Comparison of ENCODE assay signal across 9 mouse cellular contexts in the genomic region with DNA sequence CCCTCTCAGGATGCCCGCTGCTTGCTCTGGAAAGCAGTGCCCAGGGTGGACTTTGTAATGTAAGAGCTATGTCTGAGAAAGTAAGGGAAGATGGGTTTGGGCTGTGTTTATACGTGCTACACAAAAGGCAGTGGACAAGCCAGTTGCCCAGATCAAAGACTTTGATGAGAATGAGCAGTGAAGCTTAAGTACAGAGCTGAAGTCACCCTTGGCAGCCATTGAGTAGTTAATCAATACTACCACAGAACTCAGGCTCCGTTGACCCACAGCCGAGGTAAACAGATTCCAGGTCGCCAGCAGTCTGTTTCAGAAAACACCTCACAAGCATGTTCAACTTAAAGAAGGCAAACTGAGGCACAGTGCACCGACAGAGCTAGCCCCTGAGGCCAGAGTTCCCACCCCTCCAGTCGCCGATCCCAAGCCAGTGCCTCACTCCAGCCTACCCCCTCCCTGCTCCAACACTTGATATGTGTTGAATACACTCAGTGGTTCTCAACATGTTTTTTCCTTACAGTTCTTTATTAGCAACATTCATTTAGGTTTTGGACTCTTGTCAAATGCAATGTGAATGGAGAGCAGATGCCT.
DNase-seq lines count a peak whose midpoint lies in the region; ATAC-seq and TF ChIP-seq lines count a peak whose summit lies in the region.
"Had no signal": no experiment of that assay in that cellular context is flagged by ENCODE, and none has a peak within 500 bp of the region (broad histone marks: within the 10 kb centered on the region; RNA-seq: fewer than 3 reads in every experiment).

No protein-coding gene starts in this region.

- 53% methylated on average over 8 of the region's 8 CpGs for WGBS in heart, postnatal 0 days
- WGBS in heart, adult 2 months = 66% methylated on average over 8 of the region's 8 CpGs
- WGBS in forebrain, embryonic 15.5 days = 27% methylated on average over 8 of the region's 8 CpGs
- WGBS in midbrain, embryonic 14.5 days = 65% methylated on average over 8 of the region's 8 CpGs

- H3K4me1 ChIP-seq in heart, postnatal 0 days (ENCODE audit: control insufficient read depth, insufficient read depth) = peaks cover 6% of the 10 kb centered on the region
- H3K4me1 ChIP-seq in heart, adult 2 months (ENCODE audit: control insufficient read depth, insufficient read depth, low read length) = no peaks in the 10 kb centered on the region
- H3K4me1 ChIP-seq in forebrain, embryonic 15.5 days = peaks cover 19% of the 10 kb centered on the region
- H3K4me1 ChIP-seq in midbrain, embryonic 14.5 days (ENCODE audit: control insufficient read depth, insufficient read depth, low read length) = no peaks in the 10 kb centered on the region

- ATAC-seq in heart, postnatal 0 days (ENCODE audit: insufficient read depth, low read depth) = peak; percentile 81
- ATAC-seq in forebrain, embryonic 15.5 days (replicated peaks) = peak; percentile 90
- ATAC-seq in midbrain, embryonic 14.5 days (ENCODE audit: low FRiP score, low TSS enrichment) = peak; percentile 65; the same call in 1 of the 2 replicates
- no peak for ATAC-seq in frontal cortex, adult (ENCODE audit: low TSS enrichment)

- H3K27ac ChIP-seq in heart, postnatal 0 days (ENCODE audit: low read depth) = peak overlapping the region; percentile 51; the same call in 1 of the 2 replicates
- H3K27ac ChIP-seq in heart, adult 2 months = no peak overlapping the region
- peak overlapping the region; percentile 95 for H3K27ac ChIP-seq in forebrain, embryonic 15.5 days (replicated peaks)
- H3K27ac ChIP-seq in midbrain, embryonic 14.5 days (replicated peaks; ENCODE audit: low read depth, low read length) = peak overlapping the region; percentile 37; the same call in 1 of the 2 replicates

- no peak overlapping the region for H3K9ac ChIP-seq in heart, postnatal 0 days (replicated peaks; ENCODE audit: low read depth, low read length)
- no peak overlapping the region for H3K9ac ChIP-seq in heart, adult 2 months (ENCODE audit: low read depth, low read length)
- no peak overlapping the region for H3K9ac ChIP-seq in forebrain, embryonic 15.5 days (replicated peaks)
- no peak overlapping the region for H3K9ac ChIP-seq in midbrain, embryonic 14.5 days (replicated peaks; ENCODE audit: low read length)

- intact Hi-C loops in heart, adult 2 months (cut with DNase I) = no loop called here
- intact Hi-C loops in left cerebral cortex, postnatal 25 days (cut with DNase I) = loop anchor here (1.0 to 10.0 kb wide), 6 partner anchors 26 to 1743 kb away; no protein-coding TSS in a partner anchor

- DNase-seq in heart, postnatal 0 days (ENCODE audit: low spot score) = no peak
- DNase-seq in heart, adult 2 months = no peak
- peak; percentile 8 to 23 for DNase-seq in left cerebral cortex, postnatal 25 days (ENCODE audit: low spot score in 2 of 2)
- DNase-seq in left cerebral cortex, adult 8-10 months (ENCODE audit: low spot score in 2 of 2) = no peak
- DNase-seq in midbrain, embryonic 14.5 days = no peak
- DNase-seq in gastrocnemius, adult 18-20 months (ENCODE audit: low spot score) = no peak
- DNase-seq: liver had no signal

- H3K4me2 ChIP-seq in heart, postnatal 0 days (ENCODE audit: low read depth, low read length) = peak overlapping the region; percentile 32
- peak overlapping the region; percentile 15; the same call in 1 of the 2 replicates for H3K4me2 ChIP-seq in forebrain, embryonic 15.5 days (replicated peaks)
- no peak overlapping the region for H3K4me2 ChIP-seq in midbrain, embryonic 14.5 days (ENCODE audit: low read length)

- H3K4me3 ChIP-seq in heart, postnatal 0 days (ENCODE audit: low read depth, low read length) = no peak overlapping the region
- no peak overlapping the region for H3K4me3 ChIP-seq in heart, adult 2 months
- H3K4me3 ChIP-seq in forebrain, embryonic 15.5 days = no peak overlapping the region
- no peak overlapping the region for H3K4me3 ChIP-seq in midbrain, embryonic 14.5 days (replicated peaks; ENCODE audit: low read depth, low read length)

- no peaks in the 10 kb centered on the region for H3K27me3 ChIP-seq in heart, postnatal 0 days (ENCODE audit: control insufficient read depth, insufficient read depth, low read length)
- no peaks in the 10 kb centered on the region for H3K27me3 ChIP-seq in heart, adult 2 months (ENCODE audit: control insufficient read depth, insufficient read depth, low read length)
- no peaks in the 10 kb centered on the region for H3K27me3 ChIP-seq in forebrain, embryonic 15.5 days
- no peaks in the 10 kb centered on the region for H3K27me3 ChIP-seq in midbrain, embryonic 14.5 days (ENCODE audit: control insufficient read depth, insufficient read depth, low read length)

- TF ChIP-seq EP300 in heart, postnatal 0 days (IDR thresholded peaks at IDR 0.05; ENCODE audit: low read depth) = no peak
- TF ChIP-seq EP300 in heart, adult 2 months (IDR thresholded peaks at IDR 0.05; ENCODE audit: insufficient read depth, low read depth, low read length) = no peak

- TF ChIP-seq CTCF in heart, postnatal 0 days (IDR thresholded peaks at IDR 0.05; ENCODE audit: low read depth) = no peak
- no peak for TF ChIP-seq CTCF in heart, adult 2 months (IDR thresholded peaks at IDR 0.05)

- H3K9me3 ChIP-seq in heart, postnatal 0 days (replicated peaks; ENCODE audit: control insufficient read depth, low read length) = no peaks in the 10 kb centered on the region
- H3K9me3 ChIP-seq in forebrain, embryonic 15.5 days = no peaks in the 10 kb centered on the region
- no peaks in the 10 kb centered on the region for H3K9me3 ChIP-seq in midbrain, embryonic 14.5 days (ENCODE audit: control insufficient read depth, low read length)

- H3K36me3 ChIP-seq in heart, postnatal 0 days (replicated peaks; ENCODE audit: control insufficient read depth, insufficient read depth, low read length) = no peaks in the 10 kb centered on the region
- H3K36me3 ChIP-seq in heart, adult 2 months (ENCODE audit: control insufficient read depth, insufficient read depth, low read length) = no peaks in the 10 kb centered on the region
- no peaks in the 10 kb centered on the region for H3K36me3 ChIP-seq in forebrain, embryonic 15.5 days
- no peaks in the 10 kb centered on the region for H3K36me3 ChIP-seq in midbrain, embryonic 14.5 days (ENCODE audit: control insufficient read depth, insufficient read depth, low read length)

- TF ChIP-seq POLR2A in heart, adult 2 months (IDR thresholded peaks at IDR 0.05; ENCODE audit: insufficient read depth, low read depth, low read length) = no peak

- H3K79me2 ChIP-seq in heart, adult 2 months (replicated peaks; ENCODE audit: control insufficient read depth, insufficient read depth, low read length) = no peaks in the 10 kb centered on the region

Comparison
In these comparisons a context has a peak if more than half of its experiments do, and no peak if none do; other contexts are left out.
1. DNase-seq: peak in left cerebral cortex, postnatal 25 days (2 of 2); none in heart, postnatal 0 days (single experiment), heart, adult 2 months (0 of 2), left cerebral cortex, adult 8-10 months (0 of 2), midbrain, embryonic 14.5 days (single experiment) and gastrocnemius, adult 18-20 months (single experiment).